Mouse (Mus musculus) heart, embryonic 15.5 days (tissue): Measurements from ENCODE around the gene Zfp775. TPM values are rescaled to one million over a fixed set of nuclear protein-coding genes. Genes with fewer than 3 reads are reported as not detected.

Source experiments
- ATAC-seq: fragments of 200-750 bp; cut with Nextera tagmentation; replicated peaks from 2 replicates; pipeline ENCODE4 v1.8.0; 2017; ENCODE audit warnings: low read depth, moderate TSS enrichment; ENCODE audit not compliant: insufficient number of reproducible peaks, insufficient read depth, low FRiP score
- H3K27ac ChIP-seq: fragments of 300-500 bp; sonication (generic); 2 replicates; pipeline ENCODE4 v1.5.1; 2015; ENCODE audit warnings: mild to moderate bottlenecking, inconsistent platforms
- H3K27me3 ChIP-seq: fragments of 300-500 bp; sonication (generic); 2 replicates; pipeline ENCODE4 v1.6.1; 2015; ENCODE audit warnings: inconsistent platforms
- H3K36me3 ChIP-seq: fragments of 300-500 bp; sonication (generic); 2 replicates; pipeline ENCODE4 v1.6.1; 2015; ENCODE audit warnings: mild to moderate bottlenecking, inconsistent platforms
- H3K4me1 ChIP-seq: fragments of 300-500 bp; sonication (generic); replicated peaks from 2 replicates; pipeline ENCODE4 v1.6.1; 2015; ENCODE audit warnings: inconsistent platforms
- H3K4me2 ChIP-seq: fragments of 300-500 bp; sonication (generic); 2 replicates; pipeline ENCODE4 v1.6.1; 2015; ENCODE audit warnings: inconsistent platforms, mild to moderate bottlenecking, moderate library complexity
- H3K4me3 ChIP-seq: fragments of 300-500 bp; sonication (generic); 2 replicates; pipeline ENCODE4 v1.5.1; 2015; ENCODE audit warnings: mild to moderate bottlenecking, inconsistent platforms
- H3K9ac ChIP-seq: fragments of 300-500 bp; sonication (generic); 2 replicates; pipeline ENCODE4 v1.6.1; 2015; ENCODE audit warnings: mild to moderate bottlenecking, inconsistent platforms
- H3K9me3 ChIP-seq: fragments of 300-500 bp; sonication (generic); replicated peaks from 2 replicates; pipeline ENCODE4 v1.6.1; 2016; ENCODE audit warnings: inconsistent platforms
- WGBS: fragments of 180-500 bp; shearing (Covaris S2); methylation state at CpG from one replicate; pipeline ENCODE4 v1.1.7; 2015; ENCODE audit warnings: mixed read lengths; 5-methylcytosine and 5-hydroxymethylcytosine counted together
- polyA plus RNA-seq: library from polyadenylated mRNA; unstranded; fragments of >200 nt; fragmentation: Nextera tagmentation; extraction: Ambion mirVana; gene quantifications from 2 replicates; pipeline ENCODE4 v1.2.1, GENCODE M21; 2015

Gene Zfp775
- polyA plus RNA-seq, 1 experiment from 2014 or later, result 7.3 TPM

DNA sequence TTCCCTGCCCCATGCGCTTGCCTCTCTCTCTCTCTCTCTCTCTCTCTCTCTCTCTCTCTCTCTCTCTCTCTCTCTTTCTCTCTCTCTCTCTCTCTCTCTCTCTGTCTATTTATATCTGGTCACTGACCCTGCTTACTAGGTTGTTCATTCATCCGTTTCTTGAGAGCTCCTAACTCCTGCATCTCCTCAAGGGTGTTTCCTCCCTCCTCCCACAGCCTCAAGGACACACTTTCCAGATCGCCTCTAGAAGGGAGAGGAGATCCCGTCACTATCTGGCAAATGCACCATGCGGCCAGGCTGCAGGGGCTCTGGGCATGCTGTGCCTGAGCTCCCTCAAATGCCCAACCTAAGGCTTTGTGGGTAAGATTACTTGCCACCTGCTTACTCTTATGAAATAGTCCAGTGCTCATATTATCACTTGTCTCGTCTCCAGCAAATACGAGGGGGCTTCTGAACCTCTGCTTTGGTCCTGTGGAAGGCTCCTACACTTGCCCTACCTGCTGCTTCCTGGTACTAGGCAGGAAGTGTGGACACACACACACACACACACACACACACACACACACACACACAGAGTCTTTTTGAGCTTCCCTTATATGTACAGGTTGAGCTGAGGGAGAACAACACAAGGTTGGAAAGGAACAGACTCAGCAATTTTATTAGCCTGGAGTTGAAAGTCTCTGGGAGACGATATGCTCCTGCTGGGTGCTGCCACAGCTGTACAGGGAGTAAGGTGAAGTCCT is 32.6 kb upstream of the Zfp775 start:
- peak overlapping the region; percentile 54 for H3K4me2 ChIP-seq
- ATAC-seq, result no peak
- H3K9me3 ChIP-seq, result no peaks in the 10 kb centered on the region
- WGBS, result 34% methylated on average over 8 of the region's 8 CpGs
- H3K27ac ChIP-seq, result peak overlapping the region; percentile 81
- H3K36me3 ChIP-seq, result peaks cover 5% of the 10 kb centered on the region
- H3K27me3 ChIP-seq, result no peaks in the 10 kb centered on the region
- peaks cover 60% of the 10 kb centered on the region for H3K4me1 ChIP-seq
- no peak overlapping the region for H3K9ac ChIP-seq
- peak overlapping the region; percentile 23 for H3K4me3 ChIP-seq

DNA sequence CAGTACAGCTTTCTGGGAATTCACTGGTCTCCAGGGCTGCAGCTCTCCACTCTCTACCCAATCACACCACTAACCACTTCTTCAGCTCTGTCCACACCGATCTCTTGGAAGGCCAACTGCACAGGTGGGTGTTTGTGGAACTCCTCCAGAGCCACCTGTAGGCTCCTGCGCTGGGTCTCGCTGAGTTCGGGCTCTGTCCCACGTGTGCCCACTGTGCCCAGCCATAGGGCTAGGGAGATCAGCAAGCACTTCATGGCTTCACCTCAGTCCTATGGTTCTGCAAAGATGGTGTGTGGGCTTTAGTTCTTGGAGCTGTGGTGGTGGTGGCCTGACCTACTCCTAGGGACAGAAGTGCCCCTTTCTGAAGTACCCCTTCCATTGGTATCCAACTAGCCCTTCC is 29.8 kb upstream of the Zfp775 start:
- Histone ChIP-seq H3K4me2 (peak overlapping the region; percentile 31), H3K4me3 (peak overlapping the region; percentile 16), H3K27ac (peak overlapping the region; percentile 71), H3K9me3 (no peaks in the 10 kb centered on the region), H3K9ac (no peak overlapping the region), H3K4me1 (peaks cover 45% of the 10 kb centered on the region), H3K36me3 (no peaks in the 10 kb centered on the region), H3K27me3 (no peaks in the 10 kb centered on the region)
- 90% methylated on average over 5 of the region's 5 CpGs for WGBS
- ATAC-seq, result no peak

DNA sequence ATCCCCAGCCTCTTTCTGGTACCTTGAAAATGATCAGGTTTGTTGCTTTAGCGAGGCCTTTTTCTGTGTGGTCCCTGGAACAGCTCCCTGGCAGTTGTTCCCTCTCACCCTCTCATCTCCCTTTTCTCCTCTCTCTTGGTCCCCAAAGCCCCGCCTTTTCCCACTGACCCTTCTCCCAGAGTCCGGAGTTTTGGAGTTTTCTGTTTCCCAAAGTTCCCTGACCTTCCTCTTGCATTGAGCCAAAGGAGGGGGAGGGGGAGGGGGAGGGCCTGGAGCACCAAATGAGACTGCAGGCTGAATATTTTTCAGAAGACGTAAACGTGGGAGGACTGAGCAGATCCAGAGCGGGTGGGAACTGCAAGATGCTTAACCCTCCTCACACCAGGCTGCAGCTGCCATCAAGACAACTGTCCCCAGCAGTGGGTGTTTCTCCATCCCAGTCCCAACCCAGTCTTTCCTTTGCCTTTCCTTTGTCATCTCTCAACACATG is 29.2 kb upstream of the Zfp775 start, which contains the start of gene Rarres2:
Gene Rarres2 (minus strand): TSS at position 218 of the 490 bp plus-strand sequence.
- Histone ChIP-seq H3K27ac (peak within 1 kb of the TSS; percentile 71), H3K36me3 (no peaks in the 10 kb centered on the region), H3K27me3 (no peaks in the 10 kb centered on the region), H3K4me2 (peak within 1 kb of the TSS; percentile 31), H3K9me3 (no peaks in the 10 kb centered on the region), H3K9ac (no peak within 1 kb of the TSS), H3K4me3 (peak within 1 kb of the TSS; percentile 16), H3K4me1 (peaks cover 42% of the 10 kb centered on the region)
- WGBS, result 34% methylated on average over 6 of the region's 6 CpGs
- ATAC-seq, result peak; percentile 41; the same call in 1 of the 2 replicates

DNA sequence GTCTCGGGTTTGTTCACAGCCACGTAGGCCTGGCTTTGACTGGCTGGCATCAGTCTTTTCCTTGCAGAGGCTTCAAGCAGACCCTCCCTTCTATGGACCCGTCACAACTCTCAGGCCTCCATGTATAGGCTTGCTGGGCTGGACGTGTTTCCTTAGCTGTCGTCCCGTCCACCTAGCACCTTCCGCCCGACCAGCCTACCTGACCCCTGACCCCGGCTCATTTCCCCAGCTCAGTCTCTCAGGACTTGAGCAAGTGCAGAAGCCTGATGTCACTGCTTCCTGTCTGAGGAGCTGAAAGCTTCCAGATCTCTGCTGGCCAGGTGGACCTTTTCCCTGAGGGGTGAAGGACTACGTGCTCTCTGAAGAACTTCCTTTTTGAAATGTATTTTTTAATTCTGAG is 28.6 kb upstream of the Zfp775 start:
- ATAC-seq, result no peak
- H3K9ac ChIP-seq, result no peak overlapping the region
- no peak overlapping the region for H3K4me2 ChIP-seq

DNA sequence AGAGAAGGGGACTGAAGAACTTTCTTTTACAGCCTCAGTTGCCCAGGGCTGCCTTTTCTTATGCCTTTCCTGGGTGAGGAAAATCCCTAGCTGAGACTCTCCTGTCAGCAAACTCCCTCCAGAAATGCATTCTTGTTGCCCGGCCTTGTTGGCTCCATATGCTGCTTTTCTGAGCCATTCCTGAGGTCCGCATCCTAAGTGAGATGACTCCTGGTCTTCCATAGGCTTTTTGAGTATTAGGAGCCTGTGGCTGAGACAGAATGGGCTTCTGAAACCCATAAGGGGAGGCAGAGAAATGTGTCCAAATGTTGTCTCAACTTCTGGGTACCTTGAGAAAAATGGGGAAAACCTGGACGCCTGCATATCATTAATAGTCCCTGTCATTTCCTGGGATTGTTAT is 27.9 kb upstream of the Zfp775 start:
- Histone ChIP-seq H3K4me1 (peaks cover 29% of the 10 kb centered on the region), H3K9ac (no peak overlapping the region), H3K4me3 (no peak overlapping the region), H3K9me3 (no peaks in the 10 kb centered on the region), H3K27me3 (no peaks in the 10 kb centered on the region), H3K36me3 (no peaks in the 10 kb centered on the region), H3K4me2 (no peak overlapping the region), H3K27ac (peak overlapping the region; percentile 53)
- no peak for ATAC-seq
- 54% methylated on average over 3 of the region's 3 CpGs for WGBS

More for the DNA sequence above, 28.6 kb upstream of the Zfp775 start:
- no peaks in the 10 kb centered on the region for H3K36me3 ChIP-seq
- peaks cover 36% of the 10 kb centered on the region for H3K4me1 ChIP-seq
- WGBS, result 33% methylated on average over 10 of the region's 10 CpGs
- H3K9me3 ChIP-seq, result no peaks in the 10 kb centered on the region
- no peaks in the 10 kb centered on the region for H3K27me3 ChIP-seq
- H3K27ac ChIP-seq, result peak overlapping the region; percentile 71
- H3K4me3 ChIP-seq, result no peak overlapping the region

DNA sequence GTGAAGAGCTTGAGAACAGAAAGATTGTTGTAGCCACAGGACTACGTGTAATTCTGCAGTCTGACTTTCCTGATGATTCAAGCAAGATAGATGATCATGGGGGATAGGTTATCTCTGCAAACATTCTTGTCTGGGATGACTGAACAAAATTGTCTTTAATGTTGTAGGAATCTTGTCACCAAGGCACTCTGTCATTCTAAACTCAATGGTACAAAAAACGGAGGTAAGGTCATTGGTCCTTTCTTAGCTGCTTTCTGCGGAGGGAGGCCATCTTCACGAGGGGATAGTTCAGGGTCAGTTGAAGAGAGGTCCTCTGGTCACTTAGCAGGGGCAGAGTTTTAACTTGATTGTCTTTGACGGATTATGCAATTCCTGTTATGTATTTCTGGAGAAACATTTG is 23.1 kb upstream of the Zfp775 start:
- Histone ChIP-seq H3K4me3 (no peak overlapping the region), H3K4me1 (peaks cover 28% of the 10 kb centered on the region), H3K9ac (no peak overlapping the region), H3K27me3 (no peaks in the 10 kb centered on the region), H3K27ac (peak overlapping the region; percentile 81), H3K4me2 (no peak overlapping the region), H3K36me3 (no peaks in the 10 kb centered on the region), H3K9me3 (no peaks in the 10 kb centered on the region)
- 50% methylated on average over 5 of the region's 5 CpGs for WGBS
- no peak for ATAC-seq

DNA sequence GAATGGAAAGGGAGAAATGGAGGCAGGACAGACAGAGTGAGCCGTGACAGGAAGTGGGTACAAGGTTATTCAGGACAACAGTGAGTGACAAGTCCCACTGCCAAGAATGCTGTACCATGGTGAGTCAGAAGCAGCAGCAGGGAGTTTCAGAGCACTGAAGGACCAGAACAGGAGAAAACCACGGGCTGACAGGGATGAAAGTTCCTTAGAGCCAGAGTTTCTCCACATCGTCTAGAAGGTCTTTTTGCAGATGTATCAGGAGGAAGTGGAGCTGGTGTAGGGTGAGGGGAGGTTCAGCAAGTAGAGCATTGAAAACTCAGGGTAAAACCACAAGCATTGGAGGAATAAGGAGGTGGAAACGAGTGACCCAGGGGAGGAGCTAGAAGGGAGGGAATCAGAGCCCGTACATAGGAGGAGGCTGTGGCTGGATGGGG is 22.6 kb upstream of the Zfp775 start:
- Histone ChIP-seq H3K9ac (no peak overlapping the region), H3K27ac (peak overlapping the region; percentile 81)
- 0 out of 2 replicates have a peak, but pooled peaks have one; percentile 48 for ATAC-seq

DNA sequence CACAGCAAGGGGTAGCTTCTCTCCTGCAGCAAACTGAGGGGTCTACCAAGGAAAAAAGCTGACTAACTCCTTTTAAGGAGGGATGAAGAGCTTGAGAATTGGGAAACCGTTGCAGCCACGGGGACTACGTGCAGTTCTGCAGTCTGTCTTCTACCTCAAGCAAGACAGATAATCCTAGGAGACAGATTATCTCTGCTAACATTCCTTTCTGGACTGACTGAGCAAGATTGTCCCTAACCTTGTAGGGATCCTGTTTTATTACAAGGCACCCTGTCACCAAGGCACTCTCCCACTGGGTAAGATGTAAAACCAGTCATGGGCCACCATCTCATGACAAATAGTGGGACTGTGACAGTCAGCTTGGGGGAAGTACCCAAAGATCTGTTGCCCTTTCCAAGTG is 20.6 kb upstream of the Zfp775 start:
- ATAC-seq, result peak; percentile 66
- H3K9ac ChIP-seq, result no peak overlapping the region
- WGBS, result 29% methylated on average over 3 of the region's 3 CpGs
- no peaks in the 10 kb centered on the region for H3K36me3 ChIP-seq
- no peak overlapping the region for H3K4me3 ChIP-seq
- H3K9me3 ChIP-seq, result no peaks in the 10 kb centered on the region
- H3K27ac ChIP-seq, result peak overlapping the region; percentile 68
- H3K4me1 ChIP-seq, result peaks cover 24% of the 10 kb centered on the region
- H3K27me3 ChIP-seq, result no peaks in the 10 kb centered on the region
- H3K4me2 ChIP-seq, result no peak overlapping the region

More for the DNA sequence above, 22.6 kb upstream of the Zfp775 start:
- Histone ChIP-seq H3K4me2 (peak overlapping the region; percentile 45), H3K27me3 (no peaks in the 10 kb centered on the region), H3K4me3 (no peak overlapping the region), H3K36me3 (no peaks in the 10 kb centered on the region), H3K4me1 (peaks cover 24% of the 10 kb centered on the region), H3K9me3 (no peaks in the 10 kb centered on the region)
- WGBS, result 6% methylated on average over 5 of the region's 5 CpGs

DNA sequence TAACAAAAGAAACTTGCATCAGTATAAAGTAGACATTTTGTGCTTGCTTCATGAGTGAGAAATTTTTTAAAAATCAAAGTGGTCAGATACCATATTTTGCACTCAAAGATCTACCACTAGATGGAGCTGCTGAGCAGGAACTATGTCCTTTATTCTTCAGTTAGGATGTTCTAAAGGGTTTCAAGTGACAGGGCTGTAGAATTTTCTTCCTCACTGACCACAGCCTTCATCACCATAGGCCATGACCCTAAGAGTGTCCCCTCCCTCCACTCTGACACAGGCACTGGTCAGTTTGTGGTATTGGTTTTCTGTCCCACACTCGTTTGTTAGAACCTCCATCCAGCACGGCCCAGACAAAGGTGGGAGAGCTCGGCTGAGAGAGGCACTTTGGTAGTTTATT is 19.8 kb upstream of the Zfp775 start:
- no peaks in the 10 kb centered on the region for H3K9me3 ChIP-seq
- no peak overlapping the region for H3K4me3 ChIP-seq
- no peak overlapping the region for H3K4me2 ChIP-seq
- no peak overlapping the region for H3K9ac ChIP-seq
- WGBS, result 59% methylated on average over 3 of the region's 3 CpGs
- ATAC-seq, result 0 out of 2 replicates have a peak, but pooled peaks have one; percentile 19
- H3K27ac ChIP-seq, result peak overlapping the region; percentile 12; the same call in 1 of the 2 replicates
- H3K27me3 ChIP-seq, result no peaks in the 10 kb centered on the region
- H3K36me3 ChIP-seq, result no peaks in the 10 kb centered on the region
- peaks cover 24% of the 10 kb centered on the region for H3K4me1 ChIP-seq

DNA sequence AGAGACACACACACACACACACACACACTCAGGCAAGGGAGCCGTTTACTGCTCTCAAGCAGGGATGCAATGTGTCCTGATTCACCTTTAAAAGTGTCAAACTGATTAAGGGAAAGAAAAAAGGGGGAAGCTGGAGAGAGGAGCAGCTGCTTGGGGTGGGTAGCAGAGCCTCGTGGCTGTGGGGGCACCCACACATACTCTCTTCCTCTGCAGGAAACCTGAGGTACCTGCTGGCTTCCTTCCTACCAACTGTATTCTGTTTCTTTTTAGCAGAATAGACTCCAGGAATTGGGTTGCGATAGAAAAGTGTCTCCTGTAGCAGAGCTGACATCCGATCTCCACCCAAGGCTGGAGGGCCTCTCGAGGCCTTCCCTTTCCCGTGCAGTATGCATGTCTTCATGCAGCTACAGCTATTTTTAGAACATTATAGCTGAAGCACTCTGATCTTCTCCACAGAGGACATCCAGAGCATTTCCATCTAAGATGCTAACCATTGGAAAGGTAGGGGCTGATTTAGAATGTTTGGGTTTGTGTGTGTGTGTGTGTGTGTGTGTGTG is 12.6 kb upstream of the Zfp775 start, which contains the start of gene Gm45021:
Gene Gm45021 (plus strand): TSS at position 417 of the 557 bp plus-strand sequence.
- H3K4me1 ChIP-seq, result peaks cover 20% of the 10 kb centered on the region
- H3K27ac ChIP-seq, result peak within 1 kb of the TSS; percentile 78
- WGBS, result 14% methylated on average over 6 of the region's 6 CpGs
- H3K4me3 ChIP-seq, result no peak within 1 kb of the TSS
- H3K4me2 ChIP-seq, result peak within 1 kb of the TSS; percentile 4; the same call in 1 of the 2 replicates
- no peak within 1 kb of the TSS for H3K9ac ChIP-seq
- no peaks in the 10 kb centered on the region for H3K36me3 ChIP-seq
- H3K9me3 ChIP-seq, result no peaks in the 10 kb centered on the region
- no peak for ATAC-seq
- no peaks in the 10 kb centered on the region for H3K27me3 ChIP-seq

DNA sequence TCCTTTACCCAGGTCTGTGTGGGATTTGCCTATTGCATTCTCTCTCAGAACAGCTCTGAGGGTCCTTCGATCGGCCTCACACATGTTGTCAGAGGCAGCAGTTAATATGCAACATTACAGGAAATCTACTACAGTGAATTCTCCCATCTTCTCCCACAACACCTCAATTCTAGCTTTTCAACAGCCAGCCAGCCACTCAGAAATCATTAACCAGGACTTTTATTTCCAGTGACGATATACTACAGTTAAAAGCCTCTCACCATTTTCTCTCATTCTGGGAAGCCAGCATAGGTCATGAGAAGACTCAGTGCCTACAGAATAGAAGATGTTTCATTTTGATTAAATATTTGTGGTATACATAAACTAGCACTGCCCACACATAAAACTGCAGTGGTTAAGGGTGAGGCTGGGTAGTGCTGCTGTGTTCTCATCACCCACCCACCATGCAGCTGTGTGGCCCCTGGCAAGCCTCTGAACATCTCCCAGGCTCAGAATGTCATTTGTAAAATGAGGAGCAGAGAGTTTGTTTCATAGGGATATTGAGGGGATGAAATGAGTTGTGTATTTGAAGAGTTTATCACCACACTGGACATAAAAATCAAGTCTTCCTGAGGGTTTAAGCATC is 10.5 kb upstream of the Zfp775 start:
- Histone ChIP-seq H3K27ac (no peak overlapping the region), H3K27me3 (no peaks in the 10 kb centered on the region), H3K9ac (no peak overlapping the region), H3K36me3 (peaks cover 8% of the 10 kb centered on the region), H3K4me3 (no peak overlapping the region), H3K4me2 (no peak overlapping the region), H3K4me1 (peaks cover 32% of the 10 kb centered on the region), H3K9me3 (peaks cover 3% of the 10 kb centered on the region; the same call in 1 of the 2 replicates)
- WGBS, result 94% methylated on average over 3 of the region's 3 CpGs
- ATAC-seq, result no peak
